In the genomic region with DNA sequence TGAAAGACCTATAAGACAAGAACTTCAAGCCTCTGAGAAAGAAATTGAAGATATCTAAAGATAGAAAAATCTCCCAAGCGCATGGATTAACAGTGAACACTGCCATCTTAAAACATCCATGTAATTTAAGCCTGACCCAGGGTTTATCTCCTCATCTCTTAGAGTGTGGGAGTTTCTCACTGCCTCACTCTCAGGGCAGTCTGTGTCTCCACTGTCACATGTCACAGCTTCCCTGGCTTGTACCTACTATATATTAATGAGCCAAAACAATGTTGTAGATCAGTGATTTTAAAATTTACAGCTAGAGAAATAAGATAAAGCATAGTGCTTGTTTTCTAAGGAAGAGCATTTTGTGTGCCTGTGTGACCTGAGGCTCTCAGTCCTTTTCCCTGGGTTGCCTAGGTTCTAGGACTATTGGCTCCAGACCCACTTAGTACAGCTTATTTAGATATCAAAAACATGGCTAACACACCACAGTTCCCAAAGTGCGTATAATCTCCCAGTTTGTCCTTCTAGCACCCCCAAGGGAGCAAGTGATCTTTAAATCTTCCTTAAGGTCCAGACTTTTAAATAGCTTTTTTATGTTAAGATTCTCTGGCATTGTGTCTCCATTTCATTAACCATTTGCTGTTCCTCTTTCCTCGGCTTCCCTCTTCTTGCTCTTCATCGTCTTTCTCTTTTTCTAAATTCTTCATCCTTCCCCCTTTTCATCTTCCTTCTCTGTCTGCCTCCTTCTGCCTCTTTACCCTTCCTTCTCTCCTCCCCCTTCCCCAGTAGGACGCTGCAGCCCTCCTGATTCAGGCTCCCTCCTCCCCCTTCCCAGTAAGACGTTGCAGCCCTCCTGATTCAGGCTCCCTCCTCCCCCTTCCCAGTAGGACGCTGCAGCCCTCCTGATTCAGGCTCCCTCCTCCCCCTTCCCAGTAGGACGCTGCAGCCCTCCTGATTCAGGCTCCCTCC, we compare ENCODE assay signal across 9 mouse cellular contexts. TPM values are rescaled to one million over a fixed set of nuclear protein-coding genes. Genes with fewer than 3 reads are reported as not detected.
A peak's percentile ranks its signal among the peaks of the same experiment; 100 is the strongest.
DNase-seq lines count a peak whose midpoint lies in the region; ATAC-seq and TF ChIP-seq lines count a peak whose summit lies in the region.
"Had no signal": no experiment of that assay in that cellular context is flagged by ENCODE, and none has a peak within 500 bp of the region (broad histone marks: within the 10 kb centered on the region; RNA-seq: fewer than 3 reads in every experiment).

No protein-coding gene starts in this region.

- peaks cover 5% of the 10 kb centered on the region for H3K36me3 ChIP-seq in E14TG2a.4 (ENCODE audit: insufficient read depth, low read length)
- H3K36me3 ChIP-seq in forebrain, embryonic 12.5 days (replicated peaks): no peaks in the 10 kb centered on the region
- H3K36me3 ChIP-seq in limb, embryonic 15.5 days: no peaks in the 10 kb centered on the region

- ATAC-seq in frontal cortex, adult (ENCODE audit: low TSS enrichment): peak; percentile 79
- ATAC-seq in forebrain, embryonic 12.5 days (ENCODE audit: low FRiP score): peak; percentile 58; the same call in 1 of the 2 replicates
- ATAC-seq in limb, embryonic 15.5 days (ENCODE audit: insufficient number of reproducible peaks, low FRiP score, low TSS enrichment, low read depth): no peak

- no peak overlapping the region for H3K9ac ChIP-seq in forebrain, embryonic 12.5 days
- no peak overlapping the region for H3K9ac ChIP-seq in limb, embryonic 15.5 days

- no peak for TF ChIP-seq CTCF in E14TG2a.4 (conservative IDR thresholded peaks at IDR 0.05; ENCODE audit: low read length)

- peak overlapping the region; percentile 50 for H3K4me3 ChIP-seq in E14TG2a.4 (replicated peaks; ENCODE audit: low read length)
- peak overlapping the region; percentile 31 for H3K4me3 ChIP-seq in forebrain, embryonic 12.5 days (replicated peaks)
- peak overlapping the region; percentile 27 for H3K4me3 ChIP-seq in limb, embryonic 15.5 days

- WGBS in forebrain, embryonic 12.5 days: 11% methylated on average over 8 of the region's 8 CpGs
- 14% methylated on average over 7 of the region's 8 CpGs for WGBS in limb, embryonic 15.5 days

- no peaks in the 10 kb centered on the region for H3K27me3 ChIP-seq in E14TG2a.4 (ENCODE audit: insufficient read depth, low read length)
- H3K27me3 ChIP-seq in forebrain, embryonic 12.5 days: no peaks in the 10 kb centered on the region
- H3K27me3 ChIP-seq in limb, embryonic 15.5 days: no peaks in the 10 kb centered on the region

- H3K4me2 ChIP-seq in forebrain, embryonic 12.5 days: peak overlapping the region; percentile 50
- H3K4me2 ChIP-seq in limb, embryonic 15.5 days: peak overlapping the region; percentile 41

- no peak for DNase-seq in frontal cortex, adult 2 months (ENCODE audit: extremely low spot score in 1 of 2, low spot score in 1 of 2)
- no peak for DNase-seq in gastrocnemius, postnatal 4 days (ENCODE audit: low spot score in 2 of 2)
- no peak for DNase-seq in adrenal gland, adult 8-10 months
- no peak for DNase-seq in natural killer cell, adult 2 months (ENCODE audit: low spot score in 2 of 2)
- DNase-seq: right cerebral cortex, postnatal 14 days had no signal

- no peaks in the 10 kb centered on the region for H3K9me3 ChIP-seq in E14TG2a.4 (ENCODE audit: low read length)
- H3K9me3 ChIP-seq in forebrain, embryonic 12.5 days: no peaks in the 10 kb centered on the region
- H3K9me3 ChIP-seq in limb, embryonic 15.5 days: no peaks in the 10 kb centered on the region

- H3K4me1 ChIP-seq in E14TG2a.4 (replicated peaks; ENCODE audit: low read depth, low read length): peaks cover 18% of the 10 kb centered on the region
- peaks cover 8% of the 10 kb centered on the region for H3K4me1 ChIP-seq in forebrain, embryonic 12.5 days
- H3K4me1 ChIP-seq in limb, embryonic 15.5 days: 0 out of 2 replicates have a peak, but pooled peaks cover 3% of the 10 kb centered on the region

- H3K27ac ChIP-seq in forebrain, embryonic 12.5 days: no peak overlapping the region
- no peak overlapping the region for H3K27ac ChIP-seq in limb, embryonic 15.5 days

RNA-seq across cellular contexts. Expression of a gene that starts 22.0 kb away (rescaled TPM):
- 1.9 and 2.0 TPM in 2 replicates for polyA plus RNA-seq in frontal cortex, adult 2 months (2012; rRNA removed)
- polyA plus RNA-seq in forebrain, embryonic 12.5 days (2016; fragmentation: Nextera tagmentation; extraction: Ambion mirVana): 0.85 and 0.93 TPM in 2 replicates
- 0.77 and 2.8 TPM in 2 replicates for polyA plus RNA-seq in limb, embryonic 15.5 days (2015; fragmentation: Nextera tagmentation; extraction: Ambion mirVana)
- total RNA-seq in gastrocnemius, postnatal 4 days (2021): 1 to 10 TPM; 1.8 to 2.5 TPM
- 1,000 to 10,000 TPM; 1,058 to 3,817 (median 2,151) TPM for total RNA-seq in adrenal gland, adult 8-10 months (2022)
